Mouse (Mus musculus) heart, embryonic 11.5 days (tissue): Measurements from ENCODE around the gene Kif23. TPM values are rescaled to one million over a fixed set of nuclear protein-coding genes. Genes with fewer than 3 reads are reported as not detected.

ENCODE experiments used
- ATAC-seq: fragments of 200-750 bp; cut with Nextera tagmentation; replicated peaks from 2 replicates; pipeline ENCODE4 v1.8.0; 2017; ENCODE audit warnings: moderate library complexity; ENCODE audit not compliant: insufficient number of reproducible peaks, low FRiP score, low TSS enrichment
- H3K27ac ChIP-seq: fragments of 300-500 bp; sonication (generic); 2 replicates; pipeline ENCODE4 v1.5.1; 2014; ENCODE audit warnings: mild to moderate bottlenecking, low read depth, low read length
- H3K27me3 ChIP-seq: fragments of 300-500 bp; sonication (generic); 2 replicates; pipeline ENCODE4 v1.6.1; 2014; ENCODE audit warnings: mild to moderate bottlenecking, low read length, mixed read lengths; ENCODE audit not compliant: control insufficient read depth, insufficient read depth
- H3K36me3 ChIP-seq: fragments of 300-500 bp; sonication (generic); 2 replicates; pipeline ENCODE4 v1.6.1; 2014; ENCODE audit warnings: mild to moderate bottlenecking, low read length, moderate library complexity, mixed read lengths; ENCODE audit not compliant: control insufficient read depth, insufficient read depth
- H3K4me1 ChIP-seq: fragments of 300-500 bp; sonication (generic); 2 replicates; pipeline ENCODE4 v1.6.1; 2014; ENCODE audit warnings: low read length; ENCODE audit not compliant: control insufficient read depth, insufficient read depth
- H3K4me2 ChIP-seq: fragments of 300-500 bp; sonication (generic); 2 replicates; pipeline ENCODE4 v1.6.1; 2014; ENCODE audit warnings: mild to moderate bottlenecking, moderate library complexity
- H3K4me3 ChIP-seq: fragments of 300-500 bp; sonication (generic); 2 replicates; pipeline ENCODE4 v1.5.1; 2014; ENCODE audit warnings: low read depth, low read length
- H3K9ac ChIP-seq: fragments of 300-500 bp; sonication (generic); 2 replicates; pipeline ENCODE4 v1.6.1; 2014; ENCODE audit warnings: mild to moderate bottlenecking, low read depth, low read length, moderate library complexity
- H3K9me3 ChIP-seq: fragments of 300-500 bp; sonication (generic); replicated peaks from 2 replicates; pipeline ENCODE4 v1.6.1; 2016; ENCODE audit warnings: low read length; ENCODE audit not compliant: control insufficient read depth
- WGBS: fragments of 180-500 bp; shearing (Covaris S2); extraction: QIAGEN DNeasy Blood & Tissue Kit; methylation state at CpG from one replicate; pipeline ENCODE4 v1.1.7; 2014; ENCODE audit not compliant: insufficient replicate concordance; 5-methylcytosine and 5-hydroxymethylcytosine counted together
- polyA plus RNA-seq: library from polyadenylated mRNA; unstranded; fragments of >200 nt; fragmentation: Nextera tagmentation; extraction: Ambion mirVana; gene quantifications from 2 replicates; pipeline ENCODE4 v1.2.1, GENCODE M21; 2014

The Kif23 gene
- polyA plus RNA-seq, 1 experiment from 2014 or later: 92.5 TPM

DNA sequence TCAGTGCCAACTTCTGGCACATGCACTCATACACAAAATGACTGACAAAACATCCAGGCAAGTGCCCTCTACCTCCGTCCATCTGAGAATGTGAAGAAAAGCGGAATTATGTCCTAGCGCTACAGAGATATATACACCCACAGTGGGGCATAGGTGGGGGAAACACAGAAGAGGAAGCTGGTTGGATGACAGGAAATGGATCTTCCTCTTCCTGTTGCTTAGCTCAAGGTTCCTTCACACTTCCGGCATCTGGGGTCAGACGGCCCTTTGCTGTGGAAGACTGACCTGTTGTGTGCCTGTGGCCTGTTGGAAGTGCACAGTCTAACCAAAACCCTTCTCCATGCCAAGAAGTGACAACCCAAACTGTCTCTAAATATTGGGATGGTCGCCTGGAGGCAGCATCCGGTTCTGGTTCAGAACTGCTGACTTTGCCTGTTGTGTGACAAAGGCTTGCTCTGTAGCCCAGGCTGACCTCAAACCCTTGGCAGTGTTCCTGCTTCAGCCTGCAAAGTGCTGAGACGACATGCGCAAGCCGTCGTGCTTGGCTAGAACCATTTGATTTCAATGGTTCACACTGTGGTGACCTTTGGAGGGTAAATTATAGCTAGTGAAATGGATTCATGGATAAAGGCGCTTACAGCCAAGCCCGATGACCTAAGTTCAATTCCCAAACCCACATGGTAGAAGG is 30.8 kb upstream of the Kif23 start:
- ATAC-seq: no peak
- 82% methylated on average over 13 of the region's 13 CpGs for WGBS

GRCm38 (mm10) chr9:61972031-61972430 is 25.5 kb upstream of the Kif23 start:
- Histone ChIP-seq H3K9me3 (no peaks in the 10 kb centered on the region), H3K4me2 (no peak overlapping the region), H3K36me3 (no peaks in the 10 kb centered on the region), H3K4me1 (no peaks in the 10 kb centered on the region), H3K9ac (no peak overlapping the region), H3K27ac (no peak overlapping the region), H3K27me3 (no peaks in the 10 kb centered on the region), H3K4me3 (no peak overlapping the region)
- no peak for ATAC-seq
- 62% methylated on average over 9 of the region's 9 CpGs for WGBS

More for the DNA sequence above, 30.8 kb upstream of the Kif23 start:
- Histone ChIP-seq H3K9ac (no peak overlapping the region), H3K9me3 (no peaks in the 10 kb centered on the region), H3K4me2 (no peak overlapping the region), H3K27me3 (no peaks in the 10 kb centered on the region), H3K27ac (no peak overlapping the region), H3K36me3 (no peaks in the 10 kb centered on the region), H3K4me3 (no peak overlapping the region), H3K4me1 (no peaks in the 10 kb centered on the region)

GRCm38 (mm10) chr9:61971045-61971444 is 24.5 kb upstream of the Kif23 start:
- H3K36me3 ChIP-seq: no peaks in the 10 kb centered on the region
- no peak for ATAC-seq
- WGBS: 40% methylated on average over 3 of the region's 3 CpGs
- H3K4me1 ChIP-seq: no peaks in the 10 kb centered on the region
- H3K27ac ChIP-seq: no peak overlapping the region
- H3K9ac ChIP-seq: no peak overlapping the region
- H3K4me3 ChIP-seq: no peak overlapping the region
- no peak overlapping the region for H3K4me2 ChIP-seq
- no peaks in the 10 kb centered on the region for H3K9me3 ChIP-seq
- no peaks in the 10 kb centered on the region for H3K27me3 ChIP-seq

DNA sequence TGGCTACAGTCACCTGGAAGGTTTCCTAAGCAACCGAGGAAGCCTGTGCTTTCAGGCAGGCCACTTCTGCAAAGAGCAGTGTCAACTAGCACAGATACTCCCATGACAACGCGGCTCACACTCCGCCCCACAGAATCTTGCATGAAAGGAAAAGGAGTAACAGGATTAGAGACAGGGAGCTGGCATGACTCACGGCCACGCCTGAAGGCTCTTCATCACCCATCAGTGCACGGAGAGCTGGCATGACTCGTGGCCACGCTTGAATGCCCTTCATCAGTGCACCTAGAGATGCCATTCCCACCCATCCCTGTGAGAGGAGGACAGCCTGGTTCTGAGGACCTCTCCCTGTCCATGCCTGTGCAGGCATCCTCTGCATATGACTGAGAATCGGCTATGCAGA is 20.8 kb upstream of the Kif23 start:
- Histone ChIP-seq H3K4me2 (no peak overlapping the region), H3K9ac (no peak overlapping the region), H3K9me3 (no peaks in the 10 kb centered on the region), H3K27me3 (no peaks in the 10 kb centered on the region), H3K27ac (no peak overlapping the region), H3K4me1 (no peaks in the 10 kb centered on the region), H3K36me3 (no peaks in the 10 kb centered on the region), H3K4me3 (no peak overlapping the region)
- ATAC-seq: no peak
- WGBS: 74% methylated on average over 10 of the region's 10 CpGs

- WGBS: 84% methylated on average over 7 of the region's 7 CpGs
- no peaks in the 10 kb centered on the region for H3K4me1 ChIP-seq
- H3K9ac ChIP-seq: no peak overlapping the region
- H3K9me3 ChIP-seq: no peaks in the 10 kb centered on the region
- H3K27me3 ChIP-seq: no peaks in the 10 kb centered on the region
- H3K27ac ChIP-seq: no peak overlapping the region
- no peaks in the 10 kb centered on the region for H3K36me3 ChIP-seq
- H3K4me2 ChIP-seq: no peak overlapping the region
- no peak for ATAC-seq
- H3K4me3 ChIP-seq: no peak overlapping the region
Observed at GRCm38 (mm10) chr9:61965987-61966386, 19.4 kb upstream of the Kif23 start.

- Histone ChIP-seq H3K9me3 (no peaks in the 10 kb centered on the region), H3K36me3 (no peaks in the 10 kb centered on the region), H3K27ac (no peak overlapping the region), H3K9ac (no peak overlapping the region), H3K4me3 (no peak overlapping the region), H3K27me3 (no peaks in the 10 kb centered on the region), H3K4me2 (no peak overlapping the region), H3K4me1 (no peaks in the 10 kb centered on the region; the same call in 1 of the 2 replicates)
- WGBS: 39% methylated on average over 4 of the region's 4 CpGs
- ATAC-seq: no peak
Observed at GRCm38 (mm10) chr9:61965411-61965930, 18.9 kb upstream of the Kif23 start.

DNA sequence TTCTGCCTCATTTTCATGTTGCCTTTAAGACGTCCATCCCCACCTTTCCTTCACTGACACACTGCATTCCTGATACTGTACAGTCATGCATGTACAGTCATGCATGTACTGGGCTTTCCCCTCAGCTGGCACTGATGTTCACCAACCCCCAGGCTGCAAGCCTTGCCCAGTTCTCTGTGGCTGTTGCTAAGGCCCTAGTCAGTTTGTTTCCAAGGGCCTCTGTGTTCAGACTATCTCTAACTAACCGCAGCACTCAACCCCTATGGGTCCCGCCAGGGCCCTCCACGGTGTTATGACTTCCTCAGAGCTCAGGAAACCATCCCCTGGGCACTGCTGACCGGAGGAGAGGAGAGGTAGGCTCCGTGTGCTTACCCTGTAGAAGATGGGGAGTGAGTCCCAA is 16.8 kb upstream of the Kif23 start:
- Histone ChIP-seq H3K4me3 (no peak overlapping the region), H3K9me3 (no peaks in the 10 kb centered on the region), H3K9ac (no peak overlapping the region), H3K27me3 (no peaks in the 10 kb centered on the region), H3K27ac (no peak overlapping the region), H3K4me2 (no peak overlapping the region), H3K36me3 (no peaks in the 10 kb centered on the region), H3K4me1 (peaks cover 5% of the 10 kb centered on the region; the same call in 1 of the 2 replicates)
- 64% methylated on average over 6 of the region's 6 CpGs for WGBS
- no peak for ATAC-seq

- WGBS: 75% methylated on average over 4 of the region's 4 CpGs
- ATAC-seq: no peak
Observed at GRCm38 (mm10) chr9:61961181-61961580, 14.6 kb upstream of the Kif23 start.

DNA sequence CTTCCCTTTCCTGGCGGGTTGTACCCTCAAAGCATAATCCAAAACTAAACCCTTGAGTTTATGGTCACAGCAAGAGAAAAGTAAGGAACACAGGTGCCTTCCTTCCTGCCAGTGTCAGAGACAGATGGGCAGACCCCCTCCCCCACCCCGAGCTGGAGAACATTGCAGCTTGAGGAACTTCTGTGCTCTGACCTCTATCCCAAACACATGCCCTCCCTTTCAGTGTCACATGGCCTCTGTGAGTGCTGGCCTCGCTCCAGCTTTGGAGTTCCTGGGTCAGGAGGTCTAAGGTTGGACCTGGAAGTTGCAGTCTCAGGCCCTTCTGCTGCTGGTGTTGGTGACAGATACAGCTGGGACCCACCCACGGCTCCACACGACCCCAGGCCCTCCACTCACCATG is 14.2 kb upstream of the Kif23 start:
- peaks cover 5% of the 10 kb centered on the region; the same call in 1 of the 2 replicates for H3K4me1 ChIP-seq
- no peaks in the 10 kb centered on the region for H3K9me3 ChIP-seq
- H3K9ac ChIP-seq: no peak overlapping the region
- no peaks in the 10 kb centered on the region for H3K27me3 ChIP-seq
- no peaks in the 10 kb centered on the region for H3K36me3 ChIP-seq
- H3K27ac ChIP-seq: no peak overlapping the region
- no peak overlapping the region for H3K4me2 ChIP-seq
- 46% methylated on average over 5 of the region's 5 CpGs for WGBS
- ATAC-seq: no peak
- H3K4me3 ChIP-seq: no peak overlapping the region

More at GRCm38 (mm10) chr9:61961181-61961580, 14.6 kb upstream of the Kif23 start:
- no peak overlapping the region for H3K9ac ChIP-seq
- H3K27me3 ChIP-seq: no peaks in the 10 kb centered on the region
- H3K4me3 ChIP-seq: no peak overlapping the region
- H3K4me1 ChIP-seq: peaks cover 5% of the 10 kb centered on the region; the same call in 1 of the 2 replicates
- no peak overlapping the region for H3K27ac ChIP-seq
- H3K9me3 ChIP-seq: no peaks in the 10 kb centered on the region
- H3K36me3 ChIP-seq: no peaks in the 10 kb centered on the region
- H3K4me2 ChIP-seq: no peak overlapping the region
